Mouse (Mus musculus) kidney, adult 18-20 months (tissue): ENCODE measurements around the gene Nxpe2.
A peak's percentile ranks its signal among the peaks of the same experiment; 100 is the strongest.
"Not testable (repeated sequence)": the region's sequence is repeated elsewhere in the genome, so short reads cannot be mapped to it uniquely, and the experiment has no call there.

ENCODE experiments used
- DNase-seq: peaks from one replicate; pipeline ENCODE4 v3.0.0; 2021

The Nxpe2 gene

GRCm38 (mm10) chr9:48353148-48353698 is at the start of gene Nxpe2:
TSS of gene Nxpe2 (minus strand) at chr9:48353454.
- no peak for DNase-seq

GRCm38 (mm10) chr9:48389983-48390382 is 36.7 kb upstream of the Nxpe2 start:
- no peak for DNase-seq

DNA sequence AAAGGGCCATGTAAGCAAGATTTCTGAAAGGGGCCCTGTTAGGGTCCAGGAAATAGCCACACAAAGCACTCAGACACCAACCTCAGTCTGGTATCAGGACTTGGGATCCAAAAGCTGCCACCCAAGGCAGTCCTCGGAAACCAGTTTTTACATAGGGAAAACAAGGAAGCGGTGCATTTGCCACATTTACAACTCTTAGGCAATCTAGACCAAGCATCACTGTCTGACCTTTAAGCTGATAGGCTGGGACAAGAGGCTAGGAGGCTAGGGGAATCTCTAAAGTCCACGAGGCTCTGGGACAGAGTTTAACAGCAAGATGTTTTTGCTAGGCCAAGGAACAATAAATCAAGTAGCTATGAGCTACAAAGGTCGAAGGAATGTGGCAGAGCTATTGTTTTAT is 35.2 kb upstream of the Nxpe2 start:
- DNase-seq = no peak

- no peak for DNase-seq
Measured at GRCm38 (mm10) chr9:48374357-48374756, 21.1 kb upstream of the Nxpe2 start.

- DNase-seq = no peak
Measured at GRCm38 (mm10) chr9:48373232-48373878, 20.1 kb upstream of the Nxpe2 start.

GRCm38 (mm10) chr9:48362743-48363142 is 9.5 kb upstream of the Nxpe2 start:
- no peak for DNase-seq

DNA sequence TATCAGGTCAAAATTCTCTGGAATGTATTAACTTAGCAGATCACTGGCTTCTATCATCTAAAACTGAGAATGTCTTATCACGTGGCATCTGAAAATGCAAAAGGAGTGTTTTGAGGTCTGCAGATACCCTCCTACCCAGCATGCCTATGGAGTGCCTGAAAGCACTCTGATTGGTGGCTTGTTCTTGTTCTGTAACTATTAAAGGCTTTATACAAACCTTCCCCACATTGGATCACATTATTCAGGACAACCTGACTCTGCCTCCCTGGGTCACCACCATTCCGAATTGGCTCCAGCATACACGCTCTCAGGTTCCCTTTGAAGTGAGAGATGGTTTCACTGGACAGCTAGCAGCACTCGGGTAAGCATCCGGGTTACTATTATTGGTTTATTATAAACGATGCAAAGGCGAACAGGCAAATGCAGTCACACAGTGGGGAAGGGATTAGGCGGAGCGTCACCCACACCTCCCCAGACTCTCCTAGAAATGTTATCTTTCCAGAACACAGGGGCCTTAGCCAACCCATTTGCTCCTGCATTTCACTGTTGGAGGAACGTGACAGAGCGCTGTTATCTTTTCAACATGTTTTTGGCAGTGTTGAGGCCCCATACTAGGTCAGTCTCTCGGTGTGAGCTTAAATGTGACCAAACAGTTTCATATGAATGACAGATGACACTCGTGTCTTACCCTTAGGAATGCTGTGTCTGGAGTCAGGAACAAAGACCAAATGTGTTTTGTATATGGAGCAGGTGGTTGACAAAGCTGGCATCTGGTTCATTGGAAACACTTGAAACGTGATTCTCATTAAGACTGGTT is 8.8 kb upstream of the Nxpe2 start:
- no peak for DNase-seq

GRCm38 (mm10) chr9:48360826-48361225 is 7.6 kb upstream of the Nxpe2 start:
- no peak for DNase-seq

DNA sequence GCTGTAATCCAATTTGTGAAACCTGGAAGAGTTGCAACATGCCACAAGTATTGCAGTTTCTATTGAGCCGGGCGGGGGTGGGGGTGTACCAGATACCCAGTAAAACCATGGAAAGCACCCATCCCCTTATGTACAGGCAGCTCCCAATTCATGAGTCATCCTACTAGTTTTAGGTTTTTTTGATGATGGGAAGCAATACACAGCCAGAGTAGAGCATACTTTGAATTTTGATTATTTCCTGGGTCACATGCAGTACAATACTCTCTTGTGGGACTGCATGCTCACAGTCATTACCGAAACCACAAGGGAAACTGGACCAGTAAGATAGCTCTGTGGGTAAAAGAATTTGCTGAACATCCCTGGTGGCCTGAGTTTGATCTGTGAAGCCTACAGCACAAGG is 3.8 kb upstream of the Nxpe2 start:
- DNase-seq = no peak

DNA sequence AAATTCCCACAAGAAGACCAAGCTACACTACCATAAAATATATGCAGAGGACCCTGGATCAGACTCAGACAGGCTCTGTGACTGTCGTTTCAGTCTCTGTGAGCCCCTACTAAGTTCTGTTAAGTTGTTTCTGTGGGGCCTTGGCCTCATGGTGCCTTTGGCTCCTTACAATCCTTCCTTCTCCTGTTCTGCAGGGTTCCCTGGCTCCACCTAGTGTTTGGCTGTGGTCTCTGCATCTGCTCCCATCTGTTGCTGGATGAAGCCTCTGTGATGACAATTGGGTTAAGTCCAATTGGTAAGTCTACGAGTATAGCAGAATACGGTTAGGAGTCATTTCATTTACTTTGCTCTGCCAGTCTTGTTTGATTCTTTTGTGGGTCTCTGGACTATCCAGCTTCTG is 1.5 kb upstream of the Nxpe2 start:
- DNase-seq = peak; percentile 79

- DNase-seq = no peak
Measured at GRCm38 (mm10) chr9:48354122-48354521, 868 bp upstream of the Nxpe2 start.

- no peak for DNase-seq
Measured at GRCm38 (mm10) chr9:48345866-48346265, 7.4 kb downstream of the Nxpe2 start.

DNA sequence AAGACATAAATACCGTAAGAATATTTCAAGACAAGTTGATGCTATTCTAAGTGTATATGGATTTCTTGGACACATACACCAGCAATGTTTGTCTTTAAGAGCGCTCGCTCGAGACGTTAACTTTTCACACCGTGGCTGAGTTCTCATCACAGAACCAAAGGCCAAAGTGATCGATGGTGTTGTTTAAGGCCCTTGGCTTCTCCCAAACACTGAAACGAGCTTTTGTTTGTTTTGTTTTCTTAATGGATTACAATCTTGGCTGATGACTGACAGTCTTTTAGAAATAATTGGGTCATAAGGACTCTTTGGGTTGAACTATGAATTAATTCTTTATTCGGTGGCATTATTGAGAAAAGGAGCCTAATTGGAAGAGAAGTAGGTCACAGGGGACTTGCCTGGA is 7.8 kb downstream of the Nxpe2 start:
- DNase-seq = no peak

DNA sequence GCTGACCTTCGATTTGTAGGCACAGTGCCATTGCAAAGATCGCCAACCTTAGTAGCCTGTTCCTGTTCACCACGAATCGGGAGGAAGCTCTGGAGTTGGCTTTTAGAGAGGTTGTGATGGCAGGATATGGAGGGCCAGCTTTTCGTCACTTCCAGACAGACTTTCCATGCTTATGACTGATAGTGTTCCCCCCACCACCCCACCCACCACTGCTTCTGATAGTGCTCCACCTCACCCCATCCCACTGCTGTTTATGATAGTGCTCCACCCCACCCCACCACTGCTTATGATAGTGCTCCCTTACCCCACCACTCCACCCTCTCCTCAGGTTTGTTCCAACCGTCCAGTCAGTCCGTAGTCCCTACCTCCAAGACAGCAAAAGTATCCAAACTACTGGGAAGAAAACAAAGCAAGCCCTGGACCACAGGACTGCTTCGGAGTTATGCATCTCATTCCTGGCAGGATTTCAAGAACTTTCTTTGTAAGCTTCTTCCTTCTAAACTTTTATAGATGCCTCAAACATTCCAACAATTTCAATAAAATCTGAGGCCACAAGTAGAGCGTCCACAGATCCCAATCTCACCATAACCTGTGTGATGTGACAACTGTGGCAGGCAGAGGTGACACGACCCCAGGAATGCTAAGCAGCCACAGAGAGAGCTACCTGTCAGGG is 12.4 kb downstream of the Nxpe2 start:
- DNase-seq = no peak

DNA sequence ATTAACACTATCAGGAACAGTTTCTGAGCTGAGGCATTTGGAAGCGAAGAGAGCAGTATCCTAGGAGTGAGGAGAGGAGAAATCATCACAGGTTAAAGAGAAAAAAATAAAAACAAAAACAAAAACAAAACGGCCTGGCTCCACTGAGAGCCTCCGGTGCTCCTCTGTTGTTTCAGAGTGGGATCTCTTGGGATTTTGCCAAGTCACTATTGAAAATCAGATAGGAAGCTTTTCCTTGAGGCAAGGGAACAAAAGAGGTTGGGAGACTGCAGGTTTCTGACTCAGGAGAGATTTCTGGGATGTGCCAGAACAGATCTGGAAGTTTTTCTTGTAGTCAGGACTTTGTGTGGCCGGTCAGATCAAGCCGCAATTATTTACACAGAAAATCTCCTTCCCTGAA is 13.7 kb downstream of the Nxpe2 start:
- no peak for DNase-seq

GRCm38 (mm10) chr9:48338783-48339455 is 14.3 kb downstream of the Nxpe2 start:
- DNase-seq = no peak

DNA sequence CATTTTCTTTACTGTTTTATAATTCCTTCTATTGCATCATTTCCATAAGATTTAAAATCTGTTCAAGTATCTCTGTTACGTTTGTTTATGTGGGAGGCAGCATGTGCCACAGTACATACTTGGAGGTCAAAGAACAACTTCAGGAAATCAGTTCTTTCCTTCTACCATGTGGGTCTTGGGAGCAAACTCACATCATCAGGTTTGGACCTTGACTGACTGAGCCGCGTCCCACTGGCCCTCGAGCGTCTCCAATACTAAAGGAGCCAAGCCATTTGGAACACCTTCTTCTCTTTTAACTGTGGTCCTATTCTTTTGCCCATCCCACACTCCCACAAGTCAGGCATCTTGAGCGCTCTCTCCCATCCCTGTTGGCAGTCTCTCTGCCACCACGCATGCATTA is 23.7 kb downstream of the Nxpe2 start:
- no peak for DNase-seq

GRCm38 (mm10) chr9:48326338-48326737 is 26.9 kb downstream of the Nxpe2 start:
- no peak for DNase-seq

GRCm38 (mm10) chr9:48315825-48316224 is 37.4 kb downstream of the Nxpe2 start:
- no peak for DNase-seq

- DNase-seq = peak; percentile 7
Measured at GRCm38 (mm10) chr9:48314194-48314593, 39.1 kb downstream of the Nxpe2 start.

- no peak for DNase-seq
Measured at GRCm38 (mm10) chr9:48311241-48311640, 42.0 kb downstream of the Nxpe2 start.

GRCm38 (mm10) chr9:48303564-48303963 is 49.7 kb downstream of the Nxpe2 start:
- not testable (repeated sequence) for DNase-seq

DNA sequence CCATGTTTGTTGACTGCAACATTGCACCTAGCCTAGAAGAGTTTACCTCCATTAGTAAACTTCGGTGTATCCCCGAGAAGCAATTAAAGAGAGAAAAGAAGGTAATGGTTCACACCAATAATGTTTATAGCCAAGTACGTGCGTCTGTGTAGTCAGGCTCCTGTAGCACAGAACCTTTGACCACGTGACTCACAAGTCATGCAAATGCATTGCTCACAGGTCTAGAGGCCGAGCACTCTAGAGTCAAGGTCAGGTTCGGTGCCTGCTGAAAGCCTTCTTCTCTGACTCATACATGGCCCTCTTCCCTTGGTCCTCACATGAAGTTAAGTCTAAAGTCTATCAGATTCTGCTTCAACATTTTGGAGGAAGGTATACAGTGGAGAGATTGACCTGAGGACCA is 54.3 kb downstream of the Nxpe2 start:
- no peak for DNase-seq
